Mouse (Mus musculus) stomach, embryonic 16.5 days (tissue): ENCODE data around the gene Sh2d7. TPM values are rescaled to one million over a fixed set of nuclear protein-coding genes. Genes with fewer than 3 reads are reported as not detected.

Experiments
- ATAC-seq: fragments of 200-750 bp; cut with Nextera tagmentation; 2 replicates; pipeline ENCODE4 v1.8.0; 2017; ENCODE audit warnings: moderate number of reproducible peaks, moderate TSS enrichment; ENCODE audit not compliant: insufficient read depth, low FRiP score
- H3K27ac ChIP-seq: fragments of 300-500 bp; sonication (generic); 2 replicates; pipeline ENCODE4 v1.5.1; 2014; ENCODE audit warnings: low read length
- H3K27me3 ChIP-seq: fragments of 300-500 bp; sonication (generic); 2 replicates; pipeline ENCODE4 v1.6.1; 2014; ENCODE audit warnings: low read length, control low read depth, mixed read lengths; ENCODE audit not compliant: control insufficient read depth, insufficient read depth
- H3K36me3 ChIP-seq: fragments of 300-500 bp; sonication (generic); 2 replicates; pipeline ENCODE4 v1.6.1; 2014; ENCODE audit warnings: low read length; ENCODE audit not compliant: control insufficient read depth, insufficient read depth
- H3K4me1 ChIP-seq: fragments of 300-500 bp; sonication (generic); 2 replicates; pipeline ENCODE4 v1.6.1; 2014; ENCODE audit warnings: low read length, control low read depth, mixed read lengths; ENCODE audit not compliant: control insufficient read depth, insufficient read depth
- H3K4me2 ChIP-seq: fragments of 300-500 bp; sonication (generic); 2 replicates; pipeline ENCODE4 v1.6.1; 2014; ENCODE audit warnings: low read depth, low read length, mixed read lengths
- H3K4me3 ChIP-seq: fragments of 300-500 bp; sonication (generic); replicated peaks from 2 replicates; pipeline ENCODE4 v1.5.1; 2014; ENCODE audit warnings: mild to moderate bottlenecking, low read length
- H3K9ac ChIP-seq: fragments of 300-500 bp; sonication (generic); 2 replicates; pipeline ENCODE4 v1.6.1; 2014; ENCODE audit warnings: low read length
- H3K9me3 ChIP-seq: fragments of 300-500 bp; sonication (generic); replicated peaks from 2 replicates; pipeline ENCODE4 v1.6.1; 2016; ENCODE audit warnings: low read length, control low read depth; ENCODE audit not compliant: control insufficient read depth
- WGBS: fragments of 180-500 bp; shearing (Covaris S2); extraction: QIAGEN DNeasy Blood & Tissue Kit; methylation state at CpG from one replicate; pipeline ENCODE4 v1.1.7; 2014; 5-methylcytosine and 5-hydroxymethylcytosine counted together
- polyA plus RNA-seq: library from polyadenylated mRNA; unstranded; fragments of >200 nt; fragmentation: Nextera tagmentation; extraction: Ambion mirVana; gene quantifications from 2 replicates; pipeline ENCODE4 v1.2.1, GENCODE M21; 2015

The Sh2d7 gene
- polyA plus RNA-seq, 1 experiment from 2014 or later, result not detected

DNA sequence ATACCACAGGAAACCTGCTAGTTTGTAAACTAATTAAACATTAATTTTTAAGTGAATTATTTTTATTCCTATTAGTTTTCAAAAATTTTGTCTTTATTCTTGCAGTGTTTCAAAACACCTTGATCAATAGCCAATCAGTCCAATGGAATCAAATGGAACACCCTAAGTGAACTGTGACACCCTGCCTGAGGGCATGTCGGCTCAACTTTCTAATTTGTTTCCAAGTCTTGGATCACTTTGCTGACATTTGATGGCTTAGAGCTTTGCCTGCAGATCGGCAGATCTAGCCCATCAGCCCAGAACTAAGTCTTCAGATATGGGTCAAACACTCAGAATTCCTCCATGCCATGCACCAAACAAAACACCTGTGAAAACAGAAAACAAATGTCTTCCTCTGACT is 22.8 kb upstream of the Sh2d7 start:
- Histone ChIP-seq H3K27ac (no peak overlapping the region), H3K36me3 (no peaks in the 10 kb centered on the region), H3K9ac (no peak overlapping the region), H3K27me3 (no peaks in the 10 kb centered on the region), H3K4me3 (no peak overlapping the region), H3K4me1 (no peaks in the 10 kb centered on the region), H3K4me2 (no peak overlapping the region), H3K9me3 (no peaks in the 10 kb centered on the region)
- ATAC-seq, result no peak
- WGBS, result 74% methylated on average over 2 of the region's 2 CpGs

DNA sequence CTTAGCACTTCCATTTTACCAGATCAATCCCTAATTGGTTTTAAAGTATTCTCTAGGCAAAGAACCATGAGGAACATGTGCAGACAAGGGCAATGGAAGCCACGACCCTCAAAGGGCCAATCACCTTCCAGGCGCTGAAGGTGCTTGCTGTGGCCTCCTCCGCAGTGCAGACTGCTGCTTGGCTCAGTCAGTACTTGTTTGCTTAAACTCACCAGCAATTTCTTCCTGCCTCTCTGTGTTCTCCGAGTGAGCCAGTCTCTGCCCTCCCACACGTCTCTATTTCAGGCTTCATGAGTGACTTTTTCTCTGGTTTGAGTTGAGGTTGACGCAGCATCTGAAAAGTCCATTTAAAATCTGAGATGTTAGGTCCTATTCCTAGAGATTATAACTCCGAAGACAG is 19.9 kb upstream of the Sh2d7 start:
- H3K9ac ChIP-seq, result no peak overlapping the region
- WGBS, result 51% methylated on average over 7 of the region's 7 CpGs

DNA sequence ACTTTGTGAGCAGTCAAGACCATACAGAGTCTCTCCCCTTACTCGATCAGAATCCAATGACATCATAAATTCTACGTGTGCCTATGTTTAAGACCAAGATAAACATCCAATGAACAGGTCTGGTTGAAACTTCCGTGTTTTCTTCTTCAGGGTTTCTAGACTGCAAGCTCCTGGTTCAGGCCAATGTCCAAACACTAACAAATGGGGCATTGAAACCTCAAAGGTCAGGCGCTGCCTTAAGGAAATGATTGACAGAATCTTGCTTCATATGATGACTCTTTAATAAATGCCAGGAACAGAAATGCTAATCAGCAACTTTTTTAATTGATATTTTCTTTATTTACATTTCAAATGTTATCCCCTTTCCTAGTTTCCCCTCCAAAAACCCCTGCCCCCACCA is 18.5 kb upstream of the Sh2d7 start:
- Histone ChIP-seq H3K4me1 (no peaks in the 10 kb centered on the region), H3K27ac (no peak overlapping the region), H3K9ac (no peak overlapping the region), H3K4me2 (no peak overlapping the region), H3K27me3 (no peaks in the 10 kb centered on the region), H3K9me3 (no peaks in the 10 kb centered on the region), H3K36me3 (no peaks in the 10 kb centered on the region), H3K4me3 (no peak overlapping the region)
- no peak for ATAC-seq
- WGBS, result 62% methylated on average over 4 of the region's 4 CpGs

More for the DNA sequence above, 19.9 kb upstream of the Sh2d7 start:
- Histone ChIP-seq H3K4me2 (no peak overlapping the region), H3K27ac (no peak overlapping the region), H3K4me3 (no peak overlapping the region), H3K36me3 (no peaks in the 10 kb centered on the region), H3K4me1 (no peaks in the 10 kb centered on the region), H3K9me3 (no peaks in the 10 kb centered on the region), H3K27me3 (no peaks in the 10 kb centered on the region)
- ATAC-seq, result no peak

DNA sequence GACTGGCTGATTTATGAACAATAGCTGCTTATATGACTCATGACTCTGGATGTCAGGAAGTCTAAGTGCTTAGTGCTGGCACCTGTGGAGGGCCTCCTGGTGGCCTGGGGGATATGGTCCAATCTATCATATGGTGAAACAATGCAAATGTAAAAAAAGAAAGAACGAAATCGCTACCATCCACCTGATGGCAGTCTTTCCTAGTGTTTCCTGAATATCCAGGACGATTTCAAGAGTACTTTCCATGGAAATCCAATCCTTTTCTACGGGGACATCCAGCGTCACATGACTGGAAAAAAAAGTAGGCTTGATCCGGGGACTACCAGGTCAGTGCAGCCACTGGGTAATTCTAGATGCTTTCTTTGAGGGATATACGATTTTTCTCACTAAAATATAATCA is 11.1 kb upstream of the Sh2d7 start:
- Histone ChIP-seq H3K4me2 (no peak overlapping the region), H3K27me3 (no peaks in the 10 kb centered on the region), H3K27ac (no peak overlapping the region), H3K9ac (no peak overlapping the region), H3K9me3 (no peaks in the 10 kb centered on the region), H3K36me3 (no peaks in the 10 kb centered on the region), H3K4me3 (no peak overlapping the region), H3K4me1 (no peaks in the 10 kb centered on the region)
- no peak for ATAC-seq
- 73% methylated on average over 7 of the region's 7 CpGs for WGBS

DNA sequence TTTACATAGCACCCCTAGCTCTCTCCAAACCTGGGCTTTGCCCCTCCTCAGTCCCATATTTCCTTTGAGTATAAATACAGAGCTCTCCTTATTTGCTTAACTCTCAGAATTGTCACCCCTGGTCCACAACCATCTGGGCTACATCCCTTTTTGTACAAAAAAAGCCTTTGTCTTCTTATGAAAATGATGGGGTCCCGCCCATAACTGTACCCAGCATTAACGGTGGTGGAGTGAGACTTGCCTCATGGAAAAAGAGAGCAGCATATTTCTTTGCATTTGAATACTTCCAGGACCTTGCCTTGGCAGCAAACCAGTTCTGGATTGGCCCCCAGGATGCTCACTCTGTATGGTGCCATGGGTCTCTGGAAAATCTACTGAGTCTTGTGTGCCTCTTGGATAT is 8.8 kb upstream of the Sh2d7 start:
- 60% methylated on average over 2 of the region's 2 CpGs for WGBS
- Histone ChIP-seq H3K9me3 (no peaks in the 10 kb centered on the region), H3K4me3 (no peak overlapping the region)

DNA sequence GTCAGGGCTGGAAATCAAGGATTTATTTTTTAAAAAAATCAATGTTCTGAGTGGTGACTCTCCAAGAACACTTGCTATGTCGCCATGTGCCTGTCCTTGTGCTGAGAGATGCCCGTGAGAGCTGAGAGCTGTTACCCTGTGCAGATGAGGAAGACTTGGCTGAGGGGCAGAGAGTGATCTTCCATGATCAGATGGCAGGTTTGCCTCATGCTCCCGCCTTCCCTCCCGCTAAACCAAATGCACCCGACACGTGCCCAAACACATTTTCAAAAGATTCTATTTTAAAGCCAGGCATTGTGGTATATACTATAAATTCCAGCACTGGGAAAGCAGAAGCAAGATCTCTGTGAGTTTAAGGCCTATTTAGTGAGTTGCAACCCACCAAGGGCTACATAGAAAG is 7.9 kb upstream of the Sh2d7 start:
- Histone ChIP-seq H3K9me3 (no peaks in the 10 kb centered on the region), H3K4me1 (no peaks in the 10 kb centered on the region), H3K4me3 (no peak overlapping the region), H3K9ac (no peak overlapping the region), H3K27ac (no peak overlapping the region), H3K4me2 (no peak overlapping the region), H3K27me3 (no peaks in the 10 kb centered on the region), H3K36me3 (no peaks in the 10 kb centered on the region)
- 84% methylated on average over 6 of the region's 6 CpGs for WGBS
- ATAC-seq, result no peak

More for the DNA sequence above, 8.8 kb upstream of the Sh2d7 start:
- H3K27ac ChIP-seq, result no peak overlapping the region
- no peaks in the 10 kb centered on the region for H3K4me1 ChIP-seq
- no peaks in the 10 kb centered on the region for H3K27me3 ChIP-seq
- H3K9ac ChIP-seq, result no peak overlapping the region
- no peak overlapping the region for H3K4me2 ChIP-seq
- H3K36me3 ChIP-seq, result no peaks in the 10 kb centered on the region
- no peak for ATAC-seq

DNA sequence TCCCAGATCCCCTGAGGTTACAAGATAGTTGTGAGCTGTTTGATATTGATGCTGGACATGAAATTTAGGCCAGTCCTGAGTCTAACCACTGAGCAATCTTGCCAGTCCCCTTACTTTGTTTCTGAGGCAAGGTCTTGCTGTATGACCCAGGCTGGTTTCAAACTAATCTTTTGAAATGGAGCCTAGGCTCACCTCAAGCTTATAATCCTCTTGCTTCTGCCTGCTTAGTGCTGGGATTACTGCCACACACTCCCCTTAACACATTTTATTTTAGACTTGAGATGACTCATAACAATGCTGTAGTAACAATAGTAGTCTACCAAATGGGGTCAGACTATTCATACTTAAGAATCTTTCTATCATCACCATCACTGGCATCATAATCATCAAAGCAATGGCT is 7.4 kb upstream of the Sh2d7 start:
- ATAC-seq, result no peak
- Histone ChIP-seq H3K4me2 (no peak overlapping the region), H3K9me3 (no peaks in the 10 kb centered on the region), H3K27me3 (no peaks in the 10 kb centered on the region), H3K27ac (no peak overlapping the region), H3K4me1 (no peaks in the 10 kb centered on the region), H3K36me3 (no peaks in the 10 kb centered on the region), H3K9ac (no peak overlapping the region), H3K4me3 (no peak overlapping the region)

DNA sequence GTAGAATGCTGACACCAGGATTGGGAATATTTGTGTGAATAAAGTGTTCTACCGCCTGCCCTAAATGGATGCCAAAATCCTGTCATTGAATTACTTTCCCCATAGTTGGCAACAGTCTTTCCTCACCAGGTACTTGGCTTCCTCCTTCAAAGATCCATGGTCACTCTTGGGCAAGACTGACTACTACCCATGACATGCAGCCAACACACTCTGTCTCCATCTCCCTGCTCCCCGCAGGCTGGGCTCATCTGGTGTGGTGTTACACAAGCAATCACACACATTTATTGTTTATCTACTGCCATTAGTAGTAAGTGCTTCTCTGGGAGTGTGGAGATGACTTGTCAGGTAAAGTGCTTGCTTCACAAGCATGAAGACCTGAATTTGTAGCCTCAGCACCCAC is 5.9 kb upstream of the Sh2d7 start:
- no peaks in the 10 kb centered on the region for H3K4me1 ChIP-seq
- no peaks in the 10 kb centered on the region for H3K27me3 ChIP-seq
- no peaks in the 10 kb centered on the region for H3K9me3 ChIP-seq
- no peak overlapping the region for H3K4me3 ChIP-seq
- WGBS, result 84% methylated on average over 2 of the region's 2 CpGs
- no peak for ATAC-seq
- H3K4me2 ChIP-seq, result no peak overlapping the region
- no peak overlapping the region for H3K9ac ChIP-seq
- no peaks in the 10 kb centered on the region for H3K36me3 ChIP-seq
- no peak overlapping the region for H3K27ac ChIP-seq

DNA sequence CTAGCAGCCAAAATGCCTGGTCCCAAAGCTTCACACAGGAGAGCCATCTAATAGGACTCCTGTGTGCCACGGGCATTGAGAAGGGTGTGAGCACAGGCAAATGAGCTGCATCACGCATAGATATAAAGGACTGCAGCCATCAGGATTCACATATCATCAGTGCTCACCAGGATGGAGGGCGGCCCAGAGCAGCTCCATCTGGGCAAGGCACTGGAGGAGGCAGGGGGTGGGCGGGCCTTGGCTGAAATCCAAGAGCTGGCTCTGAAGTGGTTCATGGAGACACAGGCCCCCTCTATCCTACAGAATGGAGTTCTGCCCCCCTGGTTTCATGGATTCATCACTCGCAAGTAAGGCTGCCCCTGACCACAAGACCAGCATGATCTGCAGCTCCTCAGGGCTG is 4.8 kb upstream of the Sh2d7 start:
- Histone ChIP-seq H3K27me3 (no peaks in the 10 kb centered on the region), H3K36me3 (no peaks in the 10 kb centered on the region), H3K9me3 (no peaks in the 10 kb centered on the region), H3K4me2 (no peak overlapping the region), H3K9ac (no peak overlapping the region), H3K27ac (no peak overlapping the region), H3K4me3 (no peak overlapping the region), H3K4me1 (no peaks in the 10 kb centered on the region)
- 0 out of 2 replicates have a peak, but pooled peaks have one; percentile 29 for ATAC-seq
- WGBS, result 62% methylated on average over 5 of the region's 5 CpGs

DNA sequence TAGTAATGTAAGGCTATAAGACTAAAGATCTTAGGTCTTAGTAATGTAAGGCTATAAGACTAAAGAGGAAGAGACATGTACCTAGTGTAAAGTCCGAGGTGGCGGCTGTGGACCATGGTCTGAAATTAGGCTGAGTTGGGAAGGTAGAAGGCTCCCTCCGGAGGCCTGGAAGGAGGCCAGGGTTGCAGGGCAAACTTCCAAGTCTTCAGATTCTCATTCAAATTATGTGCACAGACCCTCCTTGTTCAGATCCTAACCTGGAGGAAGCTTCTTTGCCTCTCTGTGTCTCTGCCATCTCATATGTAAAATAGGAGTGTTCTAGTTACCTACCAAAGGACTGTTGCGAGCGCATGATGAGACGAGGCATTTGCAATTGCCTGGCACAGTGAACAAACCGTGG is 2.5 kb upstream of the Sh2d7 start:
- Histone ChIP-seq H3K4me3 (no peak overlapping the region), H3K9ac (no peak overlapping the region), H3K4me1 (no peaks in the 10 kb centered on the region), H3K9me3 (no peaks in the 10 kb centered on the region), H3K4me2 (no peak overlapping the region), H3K36me3 (no peaks in the 10 kb centered on the region), H3K27me3 (no peaks in the 10 kb centered on the region), H3K27ac (no peak overlapping the region)
- 77% methylated on average over 7 of the region's 7 CpGs for WGBS
- ATAC-seq, result no peak
